Mouse (Mus musculus) ES-E14 (cell line): Measurements from ENCODE around the gene Liph. TPM values are rescaled to one million over a fixed set of nuclear protein-coding genes. Genes with fewer than 3 reads are reported as not detected.
A peak's percentile ranks its signal among the peaks of the same experiment; 100 is the strongest.

Experiments used
- DNase-seq: peaks from one replicate; pipeline ENCODE4 v3.0.0-alpha.2; 2013; ENCODE audit warnings: low read depth, low spot score
- H3K27ac ChIP-seq: 2 replicates; pipeline ENCODE4 v1.5.1; 2012; ENCODE audit warnings: low read depth, mild to moderate bottlenecking, low read length, moderate library complexity, mixed read lengths; ENCODE audit not compliant: poor library complexity, insufficient read depth, severe bottlenecking
- H3K36me3 ChIP-seq: 2 replicates; pipeline ENCODE4 v1.6.1; 2012; ENCODE audit warnings: mild to moderate bottlenecking, low read length, moderate library complexity, mixed read lengths; ENCODE audit not compliant: control insufficient read depth, poor library complexity, insufficient read depth, severe bottlenecking
- H3K4me1 ChIP-seq, 2 experiments: fragments of 150-350 bp in 1 of 2; sonication (generic) in 1 of 2; 2 replicates each; pipeline ENCODE4 v1.6.1; 2012; ENCODE audit warnings: low read length in 2 of 2, mild to moderate bottlenecking in 1 of 2, mixed read lengths in 1 of 2; ENCODE audit not compliant: control insufficient read depth in 2 of 2, insufficient read depth in 2 of 2, poor library complexity in 1 of 2
- H3K4me3 ChIP-seq, 2 experiments: fragments of 150-350 bp in 1 of 2; sonication (generic) in 1 of 2; 2 replicates each; pipeline ENCODE4 v1.5.1; 2012; ENCODE audit warnings: low read length in 2 of 2, low read depth in 1 of 2, mild to moderate bottlenecking in 1 of 2, mixed read lengths in 1 of 2; ENCODE audit not compliant: insufficient read depth in 1 of 2, poor library complexity in 1 of 2, severe bottlenecking in 1 of 2
- H3K9ac ChIP-seq: 2 replicates; pipeline ENCODE4 v1.6.1; 2012; ENCODE audit warnings: low read depth, mild to moderate bottlenecking, low read length, mixed read lengths; ENCODE audit not compliant: poor library complexity, insufficient read depth, severe bottlenecking
- H3K9me3 ChIP-seq: fragments of 150-350 bp; sonication (generic); 2 replicates; pipeline ENCODE4 v1.6.1; 2012; ENCODE audit warnings: low read depth, mild to moderate bottlenecking, low read length; ENCODE audit not compliant: control insufficient read depth, insufficient read depth
- CHD2 ChIP-seq: IDR thresholded peaks from 2 replicates; pipeline ENCODE4 v1.6.1; 2014; ENCODE audit warnings: mild to moderate bottlenecking, low read depth, low read length, inconsistent platforms
- HCFC1 ChIP-seq: IDR thresholded peaks from 2 replicates; pipeline ENCODE4 v1.6.1; 2012; ENCODE audit warnings: low read length, inconsistent platforms, borderline replicate concordance; ENCODE audit not compliant: insufficient read depth
- MAFK ChIP-seq: IDR thresholded peaks from 2 replicates; pipeline ENCODE4 v1.6.1; 2014; ENCODE audit warnings: mild to moderate bottlenecking, low read depth, low read length, inconsistent platforms; ENCODE audit not compliant: insufficient read depth
- ZC3H11A ChIP-seq: IDR thresholded peaks from 2 replicates; pipeline ENCODE4 v1.6.1; 2012; ENCODE audit warnings: low read depth, mild to moderate bottlenecking, inconsistent platforms, low read length, borderline replicate concordance
- ZNF384 ChIP-seq: IDR thresholded peaks from 2 replicates; pipeline ENCODE4 v1.6.1; 2012; ENCODE audit warnings: low read depth, low read length, inconsistent platforms
- in situ Hi-C, 2 experiments: fragments of 600-800 bp; cut with MboI; formaldehyde crosslinking; loops; one replicate each; pipeline ENCODE4 v1.15.1; 2025; ENCODE audit warnings: low sequenced_read_pairs in 2 of 2, inconsistent platforms in 1 of 2; ENCODE audit not compliant: unreplicated experiment in 2 of 2
- total RNA-seq: library from RNA; depleted of rRNA; stranded (reverse); fragments of 300-350 nt; gene quantifications from 2 replicates; pipeline ENCODE4 v1.2.3, GENCODE M21; 2012

Gene Liph
- total RNA-seq, 1 experiment, result 24.5 TPM

GRCm38 (mm10) chr16:22022122-22022521 is 26.7 kb upstream of the Liph start:
- Histone ChIP-seq H3K27ac (no peak overlapping the region), H3K9ac (no peak overlapping the region), H3K9me3 (no peaks in the 10 kb centered on the region), H3K36me3 (peaks cover 21% of the 10 kb centered on the region), H3K4me3 (no peak overlapping the region), H3K4me1 (no peaks in the 10 kb centered on the region)
- no peak for TF ChIP-seq ZC3H11A
- peak; percentile 48 for DNase-seq
- in situ Hi-C loops, result no loop called here

DNA sequence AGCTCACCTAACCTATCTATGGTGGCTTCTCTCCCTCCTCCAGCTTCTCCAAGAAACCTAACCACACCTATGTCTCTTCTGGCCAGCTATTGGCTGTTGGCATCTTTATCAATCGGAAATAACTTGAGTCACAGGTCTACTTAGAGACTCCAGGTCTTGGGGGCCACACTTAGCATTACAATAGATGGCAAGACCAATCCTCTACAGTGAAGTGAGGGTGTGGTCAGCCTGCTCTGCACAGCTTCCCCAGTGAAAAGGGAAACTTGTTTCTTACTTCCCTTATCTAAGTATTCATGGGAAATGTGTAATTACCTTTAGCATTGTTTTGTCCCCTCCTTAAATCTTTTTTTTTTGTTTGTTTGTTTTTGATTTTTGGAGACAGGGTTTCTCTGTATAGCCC is 20.1 kb upstream of the Liph start:
- no peak for DNase-seq
- H3K36me3 ChIP-seq, result peaks cover 11% of the 10 kb centered on the region
- H3K9me3 ChIP-seq, result no peaks in the 10 kb centered on the region
- in situ Hi-C loops, result no loop called here
- H3K4me3 ChIP-seq, result no peak overlapping the region
- no peak overlapping the region for H3K9ac ChIP-seq
- no peak overlapping the region for H3K27ac ChIP-seq
- H3K4me1 ChIP-seq, result peaks cover 3 to 5% of the 10 kb centered on the region in 2 experiments
- no peak for TF ChIP-seq MAFK
- TF ChIP-seq CHD2, result no peak
- TF ChIP-seq HCFC1, result no peak
- TF ChIP-seq ZC3H11A, result no peak
- no peak for TF ChIP-seq ZNF384

DNA sequence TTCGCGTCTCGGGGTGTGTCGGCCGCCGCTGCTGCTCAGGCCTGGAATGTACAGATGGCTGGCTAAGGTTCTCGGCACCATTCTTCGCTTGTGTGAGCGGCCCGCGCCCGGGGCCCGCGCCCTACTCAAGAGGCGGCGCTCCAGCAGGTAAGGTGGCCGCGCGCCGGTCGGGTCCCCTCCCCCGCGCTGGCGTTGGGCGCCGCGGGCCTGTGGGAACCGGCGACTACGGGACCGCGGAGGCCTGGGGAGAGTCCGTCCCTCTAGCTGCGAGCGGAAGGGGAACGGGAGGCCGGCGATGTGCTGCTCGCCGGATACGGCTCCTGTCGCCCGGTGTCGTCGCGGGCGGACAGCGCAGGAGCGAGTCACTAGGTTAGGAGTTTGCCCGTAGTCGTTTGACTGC is 14.1 kb upstream of the Liph start:
- TF ChIP-seq MAFK (no peak), ZC3H11A (no peak), ZNF384 (no peak), HCFC1 (no peak; the same call in 1 of the 2 replicates), CHD2 (no peak)
- Histone ChIP-seq H3K4me3 (peak overlapping the region; percentile 77 to 98), H3K4me1 (peaks cover 2 to 6% of the 10 kb centered on the region in 2 experiments; a peak in 2 of 4 replicates), H3K36me3 (no peaks in the 10 kb centered on the region; the same call in 1 of the 2 replicates), H3K27ac (peak overlapping the region; percentile 28; the same call in 1 of the 2 replicates), H3K9me3 (no peaks in the 10 kb centered on the region), H3K9ac (peak overlapping the region; percentile 96)
- no peak for DNase-seq
- in situ Hi-C loops, result no loop called here

DNA sequence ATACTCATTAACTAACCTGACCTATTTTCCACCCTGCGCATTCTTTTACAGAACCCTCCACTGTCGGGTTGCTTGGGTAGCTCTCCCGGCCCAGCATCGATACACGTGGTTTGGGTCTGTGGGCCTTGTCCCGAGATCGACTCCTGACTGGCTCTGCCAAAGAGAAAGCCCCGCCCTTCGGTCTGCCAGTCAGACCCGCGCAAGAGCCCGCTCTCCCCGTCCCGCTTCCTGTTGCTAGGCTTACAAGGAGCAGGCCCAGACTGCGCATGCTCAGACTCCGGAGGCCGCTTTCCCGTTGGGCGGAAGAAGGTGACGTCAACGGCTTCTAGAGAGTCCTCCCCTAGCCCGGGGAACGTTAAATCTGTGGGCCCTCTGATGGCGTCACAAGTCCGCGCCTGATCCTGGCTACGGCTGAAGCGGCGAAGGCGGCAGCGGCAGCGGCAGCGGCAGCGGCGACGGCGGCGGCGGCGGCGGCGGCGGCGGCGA is 13.7 kb upstream of the Liph start, which contains the start of gene Senp2:
Gene Senp2 (plus strand): TSS at position 386 of the 486 bp plus-strand sequence.
- H3K4me1 ChIP-seq, result peaks cover 2 to 6% of the 10 kb centered on the region in 2 experiments; a peak in 2 of 4 replicates
- H3K9ac ChIP-seq, result peak within 1 kb of the TSS; percentile 96
- peak; percentile 100 for DNase-seq
- peak within 1 kb of the TSS; percentile 28; the same call in 1 of the 2 replicates for H3K27ac ChIP-seq
- no peaks in the 10 kb centered on the region for H3K9me3 ChIP-seq
- H3K36me3 ChIP-seq, result no peaks in the 10 kb centered on the region
- in situ Hi-C loops, result no loop called here
- TF ChIP-seq ZC3H11A, result no peak
- TF ChIP-seq HCFC1, result peak; percentile 68; the same call in 1 of the 2 replicates
- TF ChIP-seq CHD2, result 0 out of 2 replicates have a peak, but pooled peaks have one; percentile 18
- TF ChIP-seq MAFK, result no peak
- no peak for TF ChIP-seq ZNF384
- peak within 1 kb of the TSS; percentile 77 to 98 for H3K4me3 ChIP-seq
